Mouse (Mus musculus) heart, embryonic 14.5 days (tissue): Measurements from ENCODE around the gene Spn. TPM values are rescaled to one million over a fixed set of nuclear protein-coding genes. Genes with fewer than 3 reads are reported as not detected.

Experiments used
- ATAC-seq: fragments of 200-750 bp; cut with Nextera tagmentation; 2 replicates; pipeline ENCODE4 v1.8.0; 2017; ENCODE audit warnings: low read depth, moderate TSS enrichment; ENCODE audit not compliant: insufficient number of reproducible peaks, insufficient read depth, low FRiP score
- H3K27ac ChIP-seq, 2 experiments: fragments of 200-500 bp in 1 of 2; fragments of 300-500 bp in 1 of 2; sonication (generic) in 1 of 2; replicated peaks in 1 of 2; 2 replicates each; pipeline ENCODE4 v1.5.1; 2012 to 2014; ENCODE audit warnings: low read depth in 2 of 2, low read length in 2 of 2, control low read depth in 1 of 2, mild to moderate bottlenecking in 1 of 2, mixed read lengths in 1 of 2; ENCODE audit not compliant: control insufficient read depth in 1 of 2, insufficient read depth in 1 of 2
- H3K27me3 ChIP-seq: fragments of 300-500 bp; sonication (generic); 2 replicates; pipeline ENCODE4 v1.6.1; 2014; ENCODE audit warnings: mild to moderate bottlenecking, low read length, control low read depth; ENCODE audit not compliant: control insufficient read depth, insufficient read depth
- H3K36me3 ChIP-seq: fragments of 300-500 bp; sonication (generic); 2 replicates; pipeline ENCODE4 v1.6.1; 2014; ENCODE audit warnings: mild to moderate bottlenecking, control low read depth, low read length, mixed read lengths; ENCODE audit not compliant: control insufficient read depth, insufficient read depth
- H3K4me1 ChIP-seq, 2 experiments: fragments of 200-500 bp in 1 of 2; fragments of 300-500 bp in 1 of 2; sonication (generic) in 1 of 2; 2 replicates each; pipeline ENCODE4 v1.6.1; 2012 to 2014; ENCODE audit warnings: low read length in 2 of 2, control low read depth in 1 of 2, mixed read lengths in 1 of 2; ENCODE audit not compliant: control insufficient read depth in 2 of 2, insufficient read depth in 2 of 2
- H3K4me2 ChIP-seq: fragments of 300-500 bp; sonication (generic); 2 replicates; pipeline ENCODE4 v1.6.1; 2014; ENCODE audit warnings: mild to moderate bottlenecking, low read length
- H3K4me3 ChIP-seq, 2 experiments: fragments of 200-500 bp in 1 of 2; fragments of 300-500 bp in 1 of 2; sonication (generic) in 1 of 2; 2 replicates each; pipeline ENCODE4 v1.5.1; 2012 to 2014; ENCODE audit warnings: low read length in 2 of 2, mild to moderate bottlenecking in 2 of 2, control low read depth in 1 of 2, low read depth in 1 of 2, moderate library complexity in 1 of 2; ENCODE audit not compliant: control insufficient read depth in 1 of 2, insufficient read depth in 1 of 2
- H3K9ac ChIP-seq: fragments of 300-500 bp; sonication (generic); 2 replicates; pipeline ENCODE4 v1.6.1; 2014; ENCODE audit warnings: mild to moderate bottlenecking, low read length
- H3K9me3 ChIP-seq: fragments of 300-500 bp; sonication (generic); 2 replicates; pipeline ENCODE4 v1.6.1; 2016; ENCODE audit warnings: low read length, control low read depth; ENCODE audit not compliant: control insufficient read depth
- WGBS: fragments of 180-500 bp; shearing (Covaris S2); extraction: QIAGEN DNeasy Blood & Tissue Kit; methylation state at CpG from one replicate; pipeline ENCODE4 v1.1.7; 2014; 5-methylcytosine and 5-hydroxymethylcytosine counted together
- polyA plus RNA-seq: library from polyadenylated mRNA; unstranded; fragments of >200 nt; fragmentation: Nextera tagmentation; extraction: Ambion mirVana; gene quantifications from 2 replicates; pipeline ENCODE4 v1.2.1, GENCODE M21; 2014

The Spn gene
- polyA plus RNA-seq, 1 experiment from 2014 or later: 0.12 TPM

DNA sequence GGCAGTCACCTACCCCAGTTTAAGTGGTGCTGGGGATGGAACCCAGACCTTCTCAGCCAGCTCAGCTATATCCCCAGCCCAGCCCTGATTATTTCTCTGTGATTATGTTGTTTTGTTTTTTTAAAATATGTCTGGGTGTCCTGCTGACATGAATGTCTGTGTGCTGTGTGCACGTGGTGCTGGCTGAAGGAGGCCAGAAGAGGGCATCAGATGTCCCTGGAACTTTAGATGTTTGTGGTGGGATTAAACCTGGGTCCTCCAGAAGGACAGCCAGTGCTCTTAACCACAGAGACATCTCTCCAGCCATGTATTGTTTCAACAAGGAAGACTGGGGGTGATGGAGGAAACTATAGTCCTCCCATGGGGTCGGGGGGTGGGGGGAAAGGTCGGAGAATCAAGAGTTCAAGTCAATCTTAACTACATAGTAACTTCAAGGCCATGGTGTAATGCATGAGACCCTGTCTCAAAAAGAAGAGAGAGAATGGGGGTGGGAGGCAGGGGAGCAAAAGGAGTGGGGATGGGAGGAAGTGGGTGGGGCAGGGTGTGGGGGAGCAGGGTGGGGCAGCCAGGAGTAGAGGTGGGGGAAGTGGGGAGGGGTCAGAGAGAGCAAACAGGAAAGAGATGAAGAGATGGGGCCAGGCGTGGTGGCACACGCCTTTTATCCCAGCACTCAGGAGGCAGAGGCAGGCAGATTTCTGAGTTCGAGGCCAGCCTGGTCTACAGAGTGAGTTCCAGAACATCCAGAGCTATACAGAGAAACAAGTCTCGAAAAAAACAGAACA, 3.2 kb upstream of the Spn start:
- ATAC-seq: no peak

GRCm38 (mm10) chr7:127139562-127139961, 1.9 kb upstream of the Spn start:
- H3K9me3 ChIP-seq: no peaks in the 10 kb centered on the region
- ATAC-seq: no peak
- no peak overlapping the region for H3K4me3 ChIP-seq
- peaks cover 0 to 2% of the 10 kb centered on the region in 2 experiments; a peak in 2 of 4 replicates for H3K4me1 ChIP-seq
- no peak overlapping the region for H3K4me2 ChIP-seq
- no peak overlapping the region for H3K27ac ChIP-seq
- WGBS: 52% methylated on average over 5 of the region's 5 CpGs
- no peak overlapping the region for H3K9ac ChIP-seq
- H3K27me3 ChIP-seq: no peaks in the 10 kb centered on the region
- H3K36me3 ChIP-seq: no peaks in the 10 kb centered on the region

More for the DNA sequence above, 3.2 kb upstream of the Spn start:
- H3K4me2 ChIP-seq: no peak overlapping the region
- H3K36me3 ChIP-seq: no peaks in the 10 kb centered on the region
- WGBS: 61% methylated on average over 7 of the region's 7 CpGs
- no peak overlapping the region for H3K4me3 ChIP-seq
- H3K9me3 ChIP-seq: no peaks in the 10 kb centered on the region
- peaks cover 0 to 2% of the 10 kb centered on the region in 2 experiments; a peak in 2 of 4 replicates for H3K4me1 ChIP-seq
- no peaks in the 10 kb centered on the region for H3K27me3 ChIP-seq
- H3K27ac ChIP-seq: no peak overlapping the region
- no peak overlapping the region for H3K9ac ChIP-seq

- H3K4me1 ChIP-seq: peaks cover 0 to under 1% of the 10 kb centered on the region in 2 experiments; a peak in 2 of 4 replicates
- WGBS: 85% methylated on average over 7 of the region's 7 CpGs
These were observed 1.5 kb upstream of the Spn start for GRCm38 (mm10) chr7:127139100-127139499.

GRCm38 (mm10) chr7:127136181-127137071, 1.2 kb downstream of the Spn start:
- Histone ChIP-seq H3K4me1 (no peaks in the 10 kb centered on the region; a peak in 1 of 4 replicates), H3K9ac (no peak overlapping the region), H3K36me3 (no peaks in the 10 kb centered on the region), H3K27me3 (no peaks in the 10 kb centered on the region), H3K9me3 (no peaks in the 10 kb centered on the region), H3K4me3 (no peak overlapping the region), H3K27ac (no peak overlapping the region), H3K4me2 (no peak overlapping the region)
- no peak for ATAC-seq
- WGBS: 74% methylated on average over 22 of the region's 22 CpGs

More at GRCm38 (mm10) chr7:127139100-127139499, 1.5 kb upstream of the Spn start:
- Histone ChIP-seq H3K9me3 (no peaks in the 10 kb centered on the region), H3K27me3 (no peaks in the 10 kb centered on the region), H3K4me2 (no peak overlapping the region), H3K27ac (no peak overlapping the region), H3K4me3 (no peak overlapping the region), H3K36me3 (no peaks in the 10 kb centered on the region), H3K9ac (no peak overlapping the region)
- no peak for ATAC-seq

- no peak overlapping the region for H3K27ac ChIP-seq
- H3K27me3 ChIP-seq: no peaks in the 10 kb centered on the region
- ATAC-seq: no peak
- H3K9me3 ChIP-seq: no peaks in the 10 kb centered on the region
- H3K9ac ChIP-seq: no peak overlapping the region
- 70% methylated on average over 11 of the region's 11 CpGs for WGBS
- H3K36me3 ChIP-seq: no peaks in the 10 kb centered on the region
- no peaks in the 10 kb centered on the region; a peak in 1 of 4 replicates for H3K4me1 ChIP-seq
- no peak overlapping the region for H3K4me3 ChIP-seq
- H3K4me2 ChIP-seq: no peak overlapping the region
These were observed 2.7 kb downstream of the Spn start for GRCm38 (mm10) chr7:127134821-127135447.

DNA sequence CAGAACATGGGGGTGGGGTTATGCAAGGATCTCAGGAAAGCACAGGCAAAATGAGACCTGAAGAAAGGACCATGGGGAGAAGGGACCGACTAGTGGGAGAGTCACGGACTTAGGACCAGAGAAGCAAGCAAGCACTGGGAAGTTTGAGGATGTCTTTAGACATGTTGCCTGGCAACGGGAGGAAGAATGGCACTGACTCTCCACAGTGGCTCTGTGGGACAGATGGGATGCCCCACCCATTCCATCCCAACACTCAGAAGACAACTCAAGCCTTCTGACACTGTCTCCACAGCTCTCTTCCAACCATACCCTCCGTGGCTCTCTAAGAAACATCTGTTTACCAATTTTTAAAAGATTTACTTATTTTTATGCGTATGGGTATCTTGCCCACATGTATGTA, 4.5 kb downstream of the Spn start:
- Histone ChIP-seq H3K27me3 (no peaks in the 10 kb centered on the region), H3K4me3 (no peak overlapping the region), H3K36me3 (no peaks in the 10 kb centered on the region), H3K27ac (no peak overlapping the region), H3K4me2 (no peak overlapping the region), H3K9me3 (no peaks in the 10 kb centered on the region), H3K9ac (no peak overlapping the region), H3K4me1 (no peaks in the 10 kb centered on the region; a peak in 2 of 4 replicates)
- WGBS: 68% methylated on average over 5 of the region's 5 CpGs
- no peak for ATAC-seq

DNA sequence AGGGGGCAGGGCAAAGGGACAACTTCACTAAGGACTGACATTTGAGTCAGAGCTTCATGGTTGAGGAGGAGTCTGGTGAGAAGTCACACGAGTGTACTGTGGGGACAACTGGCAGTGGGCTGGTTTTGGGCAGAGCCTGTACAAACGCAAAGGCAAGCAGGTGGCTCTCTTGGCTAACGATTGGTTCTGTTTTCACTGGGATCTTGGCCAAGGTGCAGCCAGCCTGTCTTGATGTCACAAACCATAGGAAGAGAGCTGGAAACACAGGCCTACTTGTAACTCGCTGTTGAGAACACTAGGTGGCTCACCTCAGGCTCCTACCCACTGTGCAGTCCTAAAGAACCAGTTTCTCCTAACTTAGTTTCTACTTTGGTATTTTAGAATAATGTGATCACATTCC, 8.0 kb downstream of the Spn start:
- 18% methylated on average over 4 of the region's 4 CpGs for WGBS

More for the DNA sequence above, 8.0 kb downstream of the Spn start:
- Histone ChIP-seq H3K4me1 (no peaks in the 10 kb centered on the region; a peak in 1 of 4 replicates), H3K36me3 (no peaks in the 10 kb centered on the region), H3K4me3 (no peak overlapping the region), H3K27ac (no peak overlapping the region), H3K9me3 (no peaks in the 10 kb centered on the region), H3K4me2 (no peak overlapping the region), H3K9ac (no peak overlapping the region), H3K27me3 (no peaks in the 10 kb centered on the region)
- ATAC-seq: no peak
